Mouse (Mus musculus): ENCODE data around the gene Med8.

The Med8 gene

DNA sequence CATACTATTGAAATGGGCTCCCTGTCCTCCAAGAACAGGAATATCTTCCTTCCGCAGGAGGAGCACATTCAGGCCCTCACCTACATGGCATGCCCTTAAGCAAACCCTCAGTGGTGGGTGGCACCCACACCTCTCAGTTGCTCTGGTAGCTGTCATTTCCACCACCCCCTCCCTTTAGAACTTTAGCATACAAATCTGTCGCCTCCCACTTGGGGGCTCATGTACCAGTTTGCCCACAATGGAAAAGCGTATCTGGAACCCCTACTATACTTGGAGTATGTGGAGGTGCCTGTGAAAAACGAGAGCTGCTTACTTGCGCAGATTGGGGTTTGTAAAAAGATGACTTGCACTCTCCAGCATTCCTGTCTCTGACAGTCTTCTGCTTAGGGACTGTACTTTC, 7.2 kb downstream of the Med8 start:
- DNase-seq = no peak

GRCm38 (mm10) chr4:118417112-118417797, 8.1 kb downstream of the Med8 start:
- DNase-seq = no peak

DNA sequence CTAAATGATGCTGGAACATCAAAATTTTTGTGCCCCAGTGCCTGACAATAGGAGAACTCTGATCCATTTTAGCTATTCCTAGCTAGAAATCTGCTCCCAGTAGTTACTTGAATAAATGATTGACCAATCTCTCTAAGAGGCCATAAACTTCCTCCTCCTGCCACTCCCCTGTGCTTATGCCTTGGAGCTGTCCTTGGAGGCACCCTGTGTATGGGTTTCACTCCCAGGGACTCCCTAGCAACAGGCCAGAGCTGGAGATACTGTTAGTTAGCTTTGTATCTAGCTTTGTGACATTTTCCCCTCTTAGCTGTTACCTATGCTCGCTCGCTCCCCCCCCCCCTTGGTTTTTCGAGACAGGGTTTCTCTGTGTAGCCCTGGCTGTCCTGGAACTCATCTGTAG, 12.2 kb downstream of the Med8 start:
- DNase-seq = no peak

- no peak for DNase-seq
These were observed 15.5 kb downstream of the Med8 start for GRCm38 (mm10) chr4:118424541-118425160.

GRCm38 (mm10) chr4:118425374-118425773, 16.2 kb downstream of the Med8 start:
- DNase-seq = no peak

GRCm38 (mm10) chr4:118427415-118427767, 18.3 kb downstream of the Med8 start:
- no peak for DNase-seq

DNA sequence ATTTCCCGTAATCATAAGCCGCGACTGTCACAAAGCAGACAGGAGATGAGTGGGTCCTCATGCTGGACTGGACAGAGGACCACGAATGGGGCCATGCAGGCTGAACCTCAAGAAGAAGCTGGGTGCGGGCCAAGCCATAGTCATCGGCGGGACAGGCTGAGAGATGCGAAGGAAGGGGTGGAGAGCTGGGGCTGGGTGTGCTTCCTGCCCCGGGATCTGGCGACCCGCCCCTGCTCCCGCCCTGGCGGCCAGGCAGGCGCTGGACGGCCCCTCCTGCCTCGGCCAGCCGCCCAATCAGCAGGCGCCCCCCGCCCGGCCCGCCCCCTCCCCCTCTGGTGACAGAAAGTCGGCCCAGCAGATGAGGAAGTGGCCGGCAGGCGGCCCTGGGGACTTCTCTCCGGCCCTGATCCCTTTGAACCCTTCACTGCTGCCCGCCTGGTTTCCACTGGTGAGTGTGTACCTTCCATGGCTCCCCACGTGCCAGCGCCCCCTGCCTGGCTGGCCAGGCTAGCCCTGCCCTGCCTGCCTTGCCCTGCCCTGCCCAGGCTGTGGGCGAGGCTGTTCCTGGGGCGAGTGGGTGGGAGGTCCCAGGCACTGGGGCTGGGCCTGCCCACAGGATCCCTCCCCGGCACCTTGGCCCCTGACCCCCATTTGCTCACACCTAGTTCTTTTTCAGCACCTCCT, 18.8 kb downstream of the Med8 start, which contains the start of gene Elovl1:
Elovl1 (plus strand) TSS at position 326 of the 684 bp plus-strand sequence.
- DNase-seq = peak; percentile 100

DNA sequence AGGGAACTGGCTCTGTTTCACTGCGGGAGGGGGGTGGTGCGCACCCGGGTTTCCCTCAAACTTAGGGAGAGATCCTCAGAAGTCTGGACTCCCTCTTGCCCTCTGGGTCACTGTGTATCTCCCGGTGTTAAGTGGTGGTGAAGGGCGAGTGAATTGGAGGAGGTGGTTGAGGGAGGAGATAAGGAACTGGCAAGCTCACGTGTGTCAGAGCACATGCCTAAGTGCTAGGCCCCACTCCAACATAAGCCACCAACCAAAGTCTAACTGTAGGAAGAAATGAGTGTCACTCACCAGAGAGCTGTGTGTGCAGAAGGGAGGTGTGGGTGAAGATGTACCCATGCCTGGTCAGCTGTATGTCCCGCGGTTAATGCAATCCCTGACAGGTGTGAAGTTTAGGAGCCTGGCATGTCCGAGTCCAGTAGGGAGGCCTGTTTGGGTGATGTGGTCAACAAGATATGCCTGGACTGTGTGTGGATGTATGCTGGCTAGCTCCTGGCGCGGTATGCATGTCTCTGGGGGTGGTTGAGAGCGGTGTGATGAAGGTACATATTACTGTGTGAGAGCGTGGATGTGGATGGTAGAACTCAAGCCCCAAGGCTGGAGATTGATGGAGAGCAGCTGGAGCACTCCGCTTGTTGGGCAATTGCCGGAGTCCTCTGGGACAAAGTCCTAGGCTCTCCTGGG, 19.5 kb downstream of the Med8 start:
- peak; percentile 95 for DNase-seq

DNA sequence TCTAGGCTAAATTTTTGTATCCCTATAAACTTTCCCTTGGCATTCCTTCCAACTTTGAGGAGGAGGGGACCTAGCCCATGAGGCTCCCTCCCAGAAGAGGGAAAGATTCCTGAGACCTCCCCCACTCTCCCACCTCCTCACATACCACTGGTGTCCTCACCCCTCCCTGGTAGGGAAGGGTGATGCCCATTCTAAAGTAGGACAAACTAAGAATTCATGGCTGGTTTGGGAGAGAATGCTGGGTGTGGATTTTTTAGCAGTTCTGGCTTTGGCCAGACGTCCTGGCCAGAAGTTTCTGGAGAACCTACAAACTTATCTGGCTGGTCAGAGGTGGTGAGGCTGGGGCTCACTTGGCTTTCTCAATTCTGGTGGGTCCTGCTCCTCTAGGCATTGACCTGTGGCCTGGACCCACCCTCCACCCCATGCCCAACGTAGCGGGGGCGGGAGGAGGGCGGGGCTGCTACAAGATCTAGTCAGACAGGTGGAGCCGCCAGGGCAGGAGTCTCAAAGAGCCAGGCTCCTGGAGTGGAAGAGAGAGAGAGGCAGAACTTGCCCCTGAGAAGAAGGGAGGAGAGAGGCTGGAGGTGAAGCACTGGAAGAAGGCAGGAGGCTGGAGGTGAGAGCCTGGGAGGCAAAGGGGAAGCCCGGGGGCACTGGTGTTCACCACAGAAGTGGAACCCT, 20.2 kb downstream of the Med8 start:
- peak; percentile 94 for DNase-seq

DNA sequence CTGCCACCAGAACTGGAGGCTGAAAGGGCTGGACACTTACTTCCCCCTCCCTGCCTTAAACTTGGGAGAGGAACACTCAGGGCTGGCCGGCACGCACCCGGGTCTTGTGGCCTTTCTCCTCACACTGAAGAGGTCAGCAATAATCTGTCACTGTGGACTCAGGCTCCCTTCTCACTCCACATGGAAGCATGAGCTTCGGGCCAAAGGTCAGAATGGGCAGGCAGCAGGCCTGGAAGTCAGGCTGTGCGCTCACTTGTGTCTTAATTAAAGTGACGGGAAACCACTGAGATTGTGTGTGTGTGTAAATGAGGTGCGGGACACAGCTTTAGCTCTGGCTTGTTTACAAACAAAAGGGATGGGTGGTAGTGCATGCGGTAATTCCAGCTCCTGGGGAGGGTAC, 23.2 kb downstream of the Med8 start:
- DNase-seq = no peak

DNA sequence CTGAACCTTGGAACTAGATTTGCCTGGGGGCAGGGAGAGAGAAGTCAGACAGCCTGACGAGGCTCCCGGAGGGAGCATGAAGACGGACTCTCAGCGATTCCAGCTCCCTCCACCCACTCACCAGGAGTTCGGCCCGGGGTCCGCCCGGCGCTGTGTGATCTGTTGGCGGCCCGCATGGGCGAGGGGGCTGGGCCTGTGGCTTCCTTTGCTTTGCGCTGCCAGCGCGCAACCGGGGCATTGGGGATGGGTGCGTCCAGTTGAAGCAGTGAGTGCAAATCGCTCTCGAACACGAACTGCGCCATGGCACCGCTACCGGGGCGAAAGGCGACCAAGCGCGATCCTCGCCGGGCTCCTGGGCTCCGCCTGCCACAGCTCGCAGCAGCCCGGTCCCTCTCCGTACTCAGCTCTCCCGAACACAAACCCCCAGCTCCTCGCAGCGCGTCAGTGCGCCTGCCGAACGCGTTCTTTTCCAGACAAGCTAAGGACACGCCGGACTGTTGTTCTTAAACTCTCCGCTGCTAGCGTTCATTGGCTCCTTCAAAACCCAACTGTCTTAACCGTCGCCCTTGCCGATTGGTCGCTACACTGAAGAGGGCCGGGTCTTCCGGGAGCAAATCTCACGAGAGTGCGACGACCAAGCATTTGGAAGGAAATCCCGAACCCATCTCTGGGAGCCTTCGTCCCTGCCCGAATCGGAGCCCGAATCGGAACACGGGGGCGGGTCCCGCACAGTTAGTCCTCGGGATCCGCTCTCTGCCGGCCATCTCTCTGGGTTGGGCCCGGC, 27.9 kb downstream of the Med8 start, which contains the start of gene Cdc20:
Cdc20 (minus strand) TSS at position 533 of the 784 bp plus-strand sequence.
- DNase-seq = peak; percentile 100

GRCm38 (mm10) chr4:118437829-118438253, 28.7 kb downstream of the Med8 start:
- peak; percentile 93 for DNase-seq

- DNase-seq = no peak
These were observed 36.0 kb downstream of the Med8 start for GRCm38 (mm10) chr4:118445088-118445487.

DNA sequence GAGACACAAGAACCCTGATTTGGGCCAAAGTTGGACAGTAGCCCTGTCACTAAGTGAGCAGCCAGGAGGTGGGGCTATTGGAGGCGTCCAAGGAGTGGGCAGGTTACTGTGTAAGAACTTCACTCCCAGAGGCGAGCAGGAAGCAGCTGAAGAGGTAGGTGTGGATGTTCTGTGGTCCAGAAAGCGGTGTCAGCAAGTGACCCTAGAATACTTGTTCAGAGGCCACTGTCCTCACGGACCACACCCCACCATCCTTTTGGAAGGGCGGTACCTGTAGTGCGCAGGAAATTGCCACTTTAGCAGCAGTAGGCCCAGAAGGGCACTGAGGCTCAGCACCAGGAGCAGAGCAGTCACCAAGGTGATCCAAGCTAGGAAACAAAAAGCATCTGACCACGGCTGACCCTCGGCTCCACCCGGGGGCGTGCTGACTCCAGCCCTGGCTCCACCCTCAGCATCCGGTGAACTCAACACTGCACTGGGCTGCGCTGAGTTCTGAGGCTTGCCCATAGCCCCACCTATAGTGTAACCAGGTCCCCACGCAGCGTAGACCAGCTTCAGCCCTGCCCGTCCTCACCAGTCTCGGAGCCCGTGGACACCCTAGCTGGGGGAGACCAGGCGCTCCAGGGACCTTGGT, 36.8 kb downstream of the Med8 start:
- peak; percentile 98 for DNase-seq

DNA sequence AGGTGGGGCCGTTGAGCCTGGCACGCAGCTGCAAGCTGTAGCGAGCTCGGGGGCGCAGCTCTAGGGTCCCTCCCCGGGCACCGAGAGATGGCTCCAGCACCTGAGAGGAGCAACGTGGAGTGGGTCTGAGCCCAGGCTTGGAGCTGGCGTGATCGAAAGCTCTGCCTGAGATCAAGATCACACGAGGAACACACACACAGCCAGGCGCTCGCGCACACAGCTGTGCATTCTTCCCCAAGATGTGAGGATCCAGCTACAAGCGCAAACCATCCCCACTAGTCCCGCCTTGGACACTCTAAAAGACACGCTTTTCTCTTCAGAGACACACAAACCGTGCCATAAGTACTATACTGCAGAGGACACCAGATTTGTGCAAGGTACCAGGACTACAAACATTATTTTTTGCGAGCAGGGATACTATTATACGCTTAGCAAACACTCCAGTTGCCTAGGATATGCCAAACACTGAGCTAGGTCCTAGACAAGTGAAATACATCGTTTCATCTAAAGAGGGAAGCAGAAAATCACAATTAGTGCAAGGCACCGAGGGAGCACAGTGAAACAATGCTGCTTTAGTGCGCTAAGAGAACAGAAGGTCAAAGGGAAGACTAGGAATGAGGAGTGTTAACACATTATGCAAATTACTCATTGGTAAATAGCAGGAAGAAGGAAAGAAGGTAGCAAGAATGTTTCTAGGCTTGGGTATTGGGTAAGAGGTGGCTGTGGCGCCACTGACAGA, 37.4 kb downstream of the Med8 start:
- no peak for DNase-seq

- DNase-seq = peak; percentile 64
These were observed 48.3 kb downstream of the Med8 start, which contains the start of gene Mpl for GRCm38 (mm10) chr4:118457345-118457975. Gene Mpl (minus strand): TSS chr4:118457513.

GRCm38 (mm10) chr4:118464956-118465355, 55.8 kb downstream of the Med8 start:
- DNase-seq = no peak
